ENCODE assay signal across 8 mouse cellular contexts in the genomic region with DNA sequence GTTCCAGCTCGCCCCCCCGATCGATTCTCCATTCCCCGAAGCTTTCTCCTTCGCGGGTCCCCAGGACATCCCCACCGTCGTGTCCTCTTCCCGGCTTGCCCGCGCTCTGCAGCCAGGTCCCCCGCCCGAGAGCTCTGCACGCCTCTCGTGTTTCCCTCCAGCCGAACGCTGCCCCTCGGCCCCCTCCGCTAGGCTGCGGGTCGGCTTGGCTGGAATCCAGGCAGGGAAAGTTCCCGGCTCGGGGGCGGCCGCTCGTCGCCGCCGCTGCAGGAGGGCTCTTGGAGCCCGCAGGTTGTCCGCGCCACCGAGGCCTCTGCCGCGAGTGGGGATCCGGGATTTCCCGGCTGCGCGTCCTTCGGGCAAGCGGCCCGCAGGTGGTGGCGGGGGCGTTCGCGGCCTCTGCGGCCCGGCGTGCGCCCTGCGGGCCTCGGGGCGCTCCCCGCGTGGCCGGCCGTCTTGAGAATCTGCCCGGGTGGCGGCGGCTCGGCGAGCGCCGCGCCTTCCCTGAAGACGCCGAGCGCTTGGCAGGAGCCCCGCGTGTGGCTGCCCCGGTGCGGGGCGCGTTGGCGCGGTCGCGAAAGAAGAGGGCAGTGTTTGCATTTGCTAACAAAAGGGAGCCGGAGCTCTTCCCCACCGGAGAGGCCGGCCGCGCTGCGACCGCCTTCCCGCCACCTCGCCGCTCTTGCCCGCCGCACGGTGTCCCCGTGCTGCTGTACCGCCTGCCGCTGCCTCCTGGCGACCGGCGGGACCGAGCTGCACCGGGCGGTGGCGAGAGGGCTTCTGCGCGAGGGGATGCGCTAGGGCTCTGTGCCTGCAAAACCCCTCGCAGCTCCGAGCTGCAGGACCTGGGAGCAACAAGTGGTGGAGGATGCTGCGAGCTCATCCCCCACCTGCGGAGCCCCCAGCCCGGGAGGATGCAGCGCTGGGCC. TPM values are rescaled to one million over a fixed set of nuclear protein-coding genes. Genes with fewer than 3 reads are reported as not detected.
DNase-seq lines count a peak whose midpoint lies in the region; ATAC-seq and TF ChIP-seq lines count a peak whose summit lies in the region.

No protein-coding gene starts in this region.

- H3K9ac ChIP-seq in forebrain, embryonic 14.5 days (ENCODE audit: low read length), result peak overlapping the region; percentile 95
- no peak overlapping the region; the same call in 1 of the 2 replicates for H3K9ac ChIP-seq in heart, postnatal 0 days (replicated peaks; ENCODE audit: low read depth, low read length)
- H3K9ac ChIP-seq in liver, postnatal 0 days (replicated peaks), result peak overlapping the region; percentile 47

- H3K4me2 ChIP-seq in forebrain, embryonic 14.5 days (ENCODE audit: low read length), result peak overlapping the region; percentile 88
- peak overlapping the region; percentile 92 for H3K4me2 ChIP-seq in heart, postnatal 0 days (ENCODE audit: low read depth, low read length)
- H3K4me2 ChIP-seq in liver, postnatal 0 days (ENCODE audit: low read depth, low read length), result peak overlapping the region; percentile 88

- H3K9me3 ChIP-seq in forebrain, embryonic 14.5 days (replicated peaks; ENCODE audit: control insufficient read depth, low read length), result no peaks in the 10 kb centered on the region
- no peaks in the 10 kb centered on the region for H3K9me3 ChIP-seq in heart, postnatal 0 days (replicated peaks; ENCODE audit: control insufficient read depth, low read length)
- no peaks in the 10 kb centered on the region for H3K9me3 ChIP-seq in liver, postnatal 0 days (ENCODE audit: low read length)

- under 1% methylated on average over 109 of the region's 110 CpGs for WGBS in forebrain, embryonic 14.5 days
- under 1% methylated on average over 92 of the region's 110 CpGs for WGBS in heart, postnatal 0 days
- 3% methylated on average over 102 of the region's 110 CpGs for WGBS in liver, postnatal 0 days (ENCODE audit: insufficient replicate concordance)
- WGBS in olfactory bulb, adult 2 months, result under 1% methylated on average over 109 of the region's 110 CpGs

- peak overlapping the region; percentile 76 for H3K4me3 ChIP-seq in forebrain, embryonic 14.5 days (ENCODE audit: low read depth, low read length)
- peak overlapping the region; percentile 60 for H3K4me3 ChIP-seq in heart, postnatal 0 days (ENCODE audit: low read depth, low read length)
- H3K4me3 ChIP-seq in liver, postnatal 0 days (ENCODE audit: low read depth, low read length), result peak overlapping the region; percentile 53
- H3K4me3 ChIP-seq in olfactory bulb, adult 2 months (ENCODE audit: insufficient read depth, low read depth, low read length), result peak overlapping the region; percentile 67

- 0 out of 2 replicates have a peak, but pooled peaks have one; percentile 20 for TF ChIP-seq POLR2A in brain, embryonic 14.5 days (IDR thresholded peaks at IDR 0.05; ENCODE audit: borderline replicate concordance, extremely low read depth, insufficient read depth, insufficient read length, poor library complexity, severe bottlenecking)
- no peak for TF ChIP-seq POLR2A in olfactory bulb, adult 2 months (IDR thresholded peaks at IDR 0.05; ENCODE audit: insufficient read depth, low read depth, low read length)

- peaks cover 31% of the 10 kb centered on the region for H3K4me1 ChIP-seq in forebrain, embryonic 14.5 days (ENCODE audit: control insufficient read depth, insufficient read depth, low read length)
- H3K4me1 ChIP-seq in heart, postnatal 0 days (ENCODE audit: control insufficient read depth, insufficient read depth), result peaks cover 18% of the 10 kb centered on the region
- peaks cover 15% of the 10 kb centered on the region; the same call in 1 of the 2 replicates for H3K4me1 ChIP-seq in liver, postnatal 0 days (ENCODE audit: insufficient read depth)
- peaks cover 5% of the 10 kb centered on the region for H3K4me1 ChIP-seq in olfactory bulb, adult 2 months (ENCODE audit: control insufficient read depth, insufficient read depth, low read length)

- peak overlapping the region; percentile 92 for H3K27ac ChIP-seq in forebrain, embryonic 14.5 days (ENCODE audit: low read depth, low read length)
- no peak overlapping the region for H3K27ac ChIP-seq in heart, postnatal 0 days (ENCODE audit: low read depth)
- H3K27ac ChIP-seq in liver, postnatal 0 days (ENCODE audit: low read depth), result no peak overlapping the region
- H3K27ac ChIP-seq in olfactory bulb, adult 2 months (ENCODE audit: insufficient read depth, low read depth, low read length), result 0 out of 2 replicates have a peak overlapping the region, but pooled peaks have one; percentile 1

- peak; percentile 1; the same call in 1 of the 2 replicates for ATAC-seq in forebrain, embryonic 14.5 days
- ATAC-seq in heart, postnatal 0 days (ENCODE audit: insufficient read depth, low read depth), result 0 out of 2 replicates have a peak, but pooled peaks have one; percentile 9
- ATAC-seq in liver, postnatal 0 days, result no peak

- DNase-seq in CD4-positive helper T cell, adult 2 months (ENCODE audit: low read depth, low spot score), result peak; percentile 9
- peak; percentile 82 for DNase-seq in brain, embryonic 14.5 days (ENCODE audit: low read depth)
- peak; percentile 74 for DNase-seq in forebrain, embryonic 14.5 days (ENCODE audit: low spot score)
- DNase-seq in heart, postnatal 0 days (ENCODE audit: low spot score), result no peak
- peak; percentile 51 to 78 for DNase-seq in kidney, postnatal 36 days
- peak; percentile 45 for DNase-seq in liver, postnatal 0 days
- peak; percentile 56 for DNase-seq in thymus, postnatal 4 days

- no peak for TF ChIP-seq EP300 in heart, postnatal 0 days (IDR thresholded peaks at IDR 0.05; ENCODE audit: low read depth)
- TF ChIP-seq EP300 in liver, postnatal 0 days (IDR thresholded peaks at IDR 0.05; ENCODE audit: low read depth), result no peak

- H3K27me3 ChIP-seq in forebrain, embryonic 14.5 days (replicated peaks; ENCODE audit: control insufficient read depth, insufficient read depth, low read length), result no peaks in the 10 kb centered on the region
- H3K27me3 ChIP-seq in heart, postnatal 0 days (ENCODE audit: control insufficient read depth, insufficient read depth, low read length), result peaks cover 59% of the 10 kb centered on the region
- peaks cover 41% of the 10 kb centered on the region for H3K27me3 ChIP-seq in liver, postnatal 0 days (ENCODE audit: insufficient read depth, low read length)

- TF ChIP-seq CTCF in brain, embryonic 14.5 days (IDR thresholded peaks at IDR 0.05; ENCODE audit: borderline replicate concordance, extremely low read depth, insufficient read depth, insufficient read length), result peak; percentile 13; the same call in 1 of the 2 replicates
- peak; percentile 15 for TF ChIP-seq CTCF in heart, postnatal 0 days (IDR thresholded peaks at IDR 0.05; ENCODE audit: low read depth)
- peak; percentile 22; the same call in 1 of the 2 replicates for TF ChIP-seq CTCF in liver, postnatal 0 days (IDR thresholded peaks at IDR 0.05; ENCODE audit: low read depth)
- TF ChIP-seq CTCF in olfactory bulb, adult 2 months (IDR thresholded peaks at IDR 0.05; ENCODE audit: insufficient read depth, low read depth, low read length), result no peak

- H3K36me3 ChIP-seq in forebrain, embryonic 14.5 days (ENCODE audit: control insufficient read depth, insufficient read depth, low read length), result no peaks in the 10 kb centered on the region
- H3K36me3 ChIP-seq in heart, postnatal 0 days (replicated peaks; ENCODE audit: control insufficient read depth, insufficient read depth, low read length), result no peaks in the 10 kb centered on the region
- H3K36me3 ChIP-seq in liver, postnatal 0 days (replicated peaks; ENCODE audit: insufficient read depth, low read length), result no peaks in the 10 kb centered on the region

RNA-seq across cellular contexts. Expression of a gene that starts 1.2 kb away (rescaled TPM):
- 78.1 and 103 TPM in 2 replicates for polyA plus RNA-seq in brain, embryonic 14.5 days (2012; rRNA removed)
- 206 and 247 TPM in 2 replicates for polyA plus RNA-seq in forebrain, embryonic 14.5 days (2014; fragmentation: Nextera tagmentation; extraction: Ambion mirVana)
- 5.5 and 10.6 TPM in 2 replicates for total RNA-seq in heart, postnatal 0 days (2014; rRNA removed; ENCODE audit: low replicate concordance)
- 3.7 and 5.2 TPM in 2 replicates for polyA plus RNA-seq in heart, postnatal 0 days (2015; fragmentation: Nextera tagmentation; extraction: Ambion mirVana)
- 12.5 and 13.6 TPM in 2 replicates for polyA plus RNA-seq in liver, postnatal 0 days (2015; fragmentation: Nextera tagmentation; extraction: Ambion mirVana)
- polyA plus RNA-seq in olfactory bulb, adult 2 months (2012; ENCODE audit: insufficient read depth, insufficient read length, low replicate concordance, missing spikeins), result not detected in 2 replicates

Comparison
In these comparisons a context has a peak if more than half of its experiments do, and no peak if none do; other contexts are left out.
1. H3K27ac ChIP-seq: peak in forebrain, embryonic 14.5 days (single experiment) and olfactory bulb, adult 2 months (single experiment); none in heart, postnatal 0 days (single experiment) and liver, postnatal 0 days (single experiment).
2. Peak in every context shown above with its lines, with median percentiles within 50 percentile points of each other: H3K4me2 ChIP-seq and H3K4me3 ChIP-seq.